Mouse (Mus musculus) adrenal gland, adult 2 months (tissue): Measurements from ENCODE around the gene Ankrd24. TPM values are rescaled to one million over a fixed set of nuclear protein-coding genes. Genes with fewer than 3 reads are reported as not detected.
"Not testable (repeated sequence)": the region's sequence is repeated elsewhere in the genome, so short reads cannot be mapped to it uniquely, and the experiment has no call there.

ENCODE experiments used
- DNase-seq: peaks from one replicate; pipeline ENCODE4 v3.0.0; 2021
- polyA plus RNA-seq: library from polyadenylated mRNA; depleted of rRNA; stranded (reverse); fragments of >200 nt; gene quantifications from 2 replicates; pipeline ENCODE4 v1.2.3, GENCODE M21; 2012; rRNA removed
- total RNA-seq, 2 experiments: library from RNA; stranded (reverse); gene quantifications; 2 replicates each; pipeline ENCODE4 v1.2.3; 2021

Ankrd24 gene
- total and polyA plus RNA-seq, 3 experiments, result 20.0 to 112 (median 23.7) TPM

- no peak for DNase-seq
Observed at GRCm38 (mm10) chr10:81644716-81645115, 16.4 kb downstream of the Ankrd24 start.

DNA sequence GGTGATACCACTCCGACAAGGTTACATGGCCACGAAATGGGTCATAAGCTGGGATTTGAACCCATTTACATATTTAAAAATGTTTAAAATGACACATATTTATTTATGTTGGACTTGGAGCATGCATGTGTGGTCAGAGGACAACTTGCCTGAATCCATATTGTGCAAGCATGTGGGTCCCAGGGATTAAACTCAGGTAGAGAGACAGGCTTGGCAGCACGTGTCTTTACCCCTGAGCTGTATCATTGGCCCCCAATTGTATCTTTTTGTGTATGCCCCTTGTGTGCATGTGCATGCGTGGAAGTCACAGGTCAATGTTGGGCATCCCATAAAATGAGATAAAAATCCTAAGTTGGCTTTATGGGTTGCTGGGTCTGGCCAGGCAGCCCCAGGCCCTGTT lies 17.1 kb downstream of the Ankrd24 start:
- DNase-seq, result no peak

GRCm38 (mm10) chr10:81646015-81646555 lies 17.7 kb downstream of the Ankrd24 start:
- DNase-seq, result peak; percentile 56

DNA sequence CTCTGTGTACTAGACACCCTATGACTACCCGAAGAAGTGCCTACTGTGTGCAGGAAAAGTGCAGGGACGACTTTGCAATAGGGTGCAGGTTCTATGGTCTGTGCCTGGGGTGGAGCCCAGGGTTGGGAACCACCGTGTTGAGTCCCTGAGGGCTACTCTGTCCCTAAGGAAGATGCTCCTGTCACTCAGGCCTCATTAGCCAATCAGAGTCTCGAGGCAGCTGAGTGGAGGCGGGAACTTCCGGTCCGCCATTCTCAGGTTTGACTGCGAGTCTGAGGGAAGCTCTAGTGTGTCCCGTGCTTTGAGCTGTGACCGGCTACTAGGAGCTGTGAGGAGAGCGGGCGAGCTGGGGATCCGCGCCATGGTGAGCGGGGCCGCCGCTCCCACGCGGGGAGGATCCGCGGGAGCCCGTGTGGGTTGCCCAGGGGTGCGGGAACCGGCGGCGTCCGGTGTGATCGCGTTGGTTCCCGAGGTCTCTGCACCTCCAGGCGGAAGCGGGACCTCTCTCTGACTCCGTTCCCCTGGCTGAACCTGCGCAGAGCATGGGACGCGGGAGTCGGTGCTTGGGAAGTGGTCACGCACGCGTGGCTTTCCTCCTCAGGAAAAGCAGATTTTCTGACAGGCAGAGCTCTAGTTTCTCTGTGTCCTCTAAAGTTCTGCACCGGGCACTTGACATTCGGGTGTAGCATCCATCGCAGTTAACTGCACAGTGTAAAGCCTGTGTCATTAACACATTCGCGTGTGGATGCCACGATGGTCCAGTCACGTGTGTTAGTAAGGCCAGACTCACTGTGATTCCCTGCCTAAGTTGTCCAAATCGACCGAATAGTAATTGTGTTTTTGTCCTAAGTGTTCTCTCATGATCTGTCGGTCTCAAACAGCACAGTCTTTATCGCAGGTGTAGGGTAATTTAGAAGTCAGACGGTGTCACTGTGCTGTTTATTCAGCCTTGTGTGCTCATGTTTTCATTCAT lies 20.7 kb downstream of the Ankrd24 start, which contains the start of gene Gm10778:
TSS of gene Gm10778 (plus strand) at position 257 of the 973 bp plus-strand sequence.
- peak; percentile 89 for DNase-seq

DNA sequence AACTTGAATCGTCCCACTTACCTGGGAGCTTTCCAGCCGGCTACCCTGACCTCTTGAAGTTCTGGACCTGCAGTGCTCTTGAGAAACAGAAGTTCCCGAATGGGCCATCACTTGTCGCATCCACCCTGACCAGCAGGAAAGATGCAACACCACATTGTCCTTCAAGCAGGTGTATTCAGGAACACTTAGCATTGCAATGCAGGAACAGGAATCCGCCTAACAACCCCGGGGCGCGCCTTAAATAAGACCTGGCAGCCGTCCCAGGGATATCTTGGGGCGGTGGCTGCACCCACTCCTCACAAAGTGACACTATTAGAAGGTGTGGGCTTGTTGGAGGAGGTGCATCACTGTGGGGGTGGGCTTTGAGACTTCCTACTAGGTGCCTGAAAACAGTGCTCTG lies 26.8 kb downstream of the Ankrd24 start:
- no peak for DNase-seq

DNA sequence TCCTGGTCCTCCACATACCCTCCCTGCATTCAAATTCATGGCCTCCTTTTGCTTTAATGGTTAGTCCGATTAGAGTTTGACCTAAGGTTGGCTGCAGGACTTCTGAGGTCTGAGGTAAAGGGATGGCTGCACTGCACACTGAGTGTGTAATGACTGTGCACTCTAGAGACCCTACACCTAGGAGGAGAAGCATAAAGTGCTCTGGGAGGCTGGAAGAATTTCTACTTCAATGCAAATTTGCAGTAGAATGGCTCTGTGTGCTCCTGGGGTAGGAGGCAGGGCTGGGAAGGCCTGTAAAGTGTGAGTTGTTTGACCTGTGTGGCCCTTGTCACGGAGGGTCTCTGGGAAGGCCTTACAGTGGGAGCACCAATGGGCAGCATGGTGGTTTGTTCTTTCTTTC lies 27.8 kb downstream of the Ankrd24 start:
- DNase-seq, result no peak

DNA sequence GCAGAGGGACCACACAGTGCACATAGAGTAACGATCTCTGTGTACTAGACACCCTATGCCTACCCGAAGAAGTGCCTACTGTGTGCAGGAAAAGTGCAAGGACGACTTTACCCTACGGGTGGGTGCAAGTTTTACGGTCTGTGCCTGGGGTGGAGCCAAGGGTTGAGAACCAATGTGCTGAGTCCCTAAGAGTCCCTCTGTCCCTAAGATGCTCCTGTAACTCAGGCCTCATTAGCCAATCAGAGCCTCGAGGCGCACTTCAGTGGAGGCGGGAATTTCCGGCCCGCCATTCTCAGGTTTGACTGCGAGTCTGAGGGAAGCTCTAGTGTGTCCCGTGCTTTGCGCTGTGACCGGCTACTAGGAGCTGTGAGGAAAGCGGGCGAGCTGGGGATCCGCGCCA lies 58.8 kb downstream of the Ankrd24 start:
- not testable (repeated sequence) for DNase-seq

Other genes starting within 250 kb of the Ankrd24 start
- 10 to 100 TPM; 39.6 to 54.3 TPM for gene Dohh, start 244.1 kb upstream of the Ankrd24 start, total RNA-seq
- 125 and 132 TPM in 2 replicates for gene Dohh, start 244.1 kb upstream of the Ankrd24 start, polyA plus RNA-seq
- 1 to 10 TPM; 1.8 to 2.5 TPM for gene Gm48551, start 244.1 kb upstream of the Ankrd24 start, total RNA-seq
- 2.9 and 6.7 TPM in 2 replicates for gene Gm48551, start 244.1 kb upstream of the Ankrd24 start, polyA plus RNA-seq
- gene Gm48552, start 239.5 kb upstream of the Ankrd24 start, total RNA-seq, result 1 to 10 TPM in 1 of 2 experiments, not detected in 1; 1.4 TPM
- gene Gm48552, start 239.5 kb upstream of the Ankrd24 start, polyA plus RNA-seq, result 2.5 and 4.4 TPM in 2 replicates
- gene Smim24, start 235.5 kb upstream of the Ankrd24 start, total RNA-seq, result 1 to 10 TPM; 1.4 to 1.6 TPM
- 4.5 and 5.4 TPM in 2 replicates for gene Smim24, start 235.5 kb upstream of the Ankrd24 start, polyA plus RNA-seq
- 100 to 1,000 TPM in 1 of 2 experiments, 10 to 100 TPM in 1; 80.8 to 126 TPM for gene Nfic, start 172.9 kb upstream of the Ankrd24 start, total RNA-seq
- gene Nfic, start 172.9 kb upstream of the Ankrd24 start, polyA plus RNA-seq, result 142 and 171 TPM in 2 replicates
- gene Celf5, start 145.8 kb upstream of the Ankrd24 start, total RNA-seq, result under 1 TPM; 0.55 to 0.78 TPM
- gene Celf5, start 145.8 kb upstream of the Ankrd24 start, polyA plus RNA-seq, result 1.4 and 2.2 TPM in 2 replicates
- 100 to 1,000 TPM; 111 to 123 TPM for gene Ncln, start 132.1 kb upstream of the Ankrd24 start, total RNA-seq
- gene Ncln, start 132.1 kb upstream of the Ankrd24 start, polyA plus RNA-seq, result 562 and 856 TPM in 2 replicates
- 1 to 10 TPM in 1 of 2 experiments, under 1 TPM in 1; 0.98 to 1.6 TPM for gene S1pr4, start 128.4 kb upstream of the Ankrd24 start, total RNA-seq
- gene S1pr4, start 128.4 kb upstream of the Ankrd24 start, polyA plus RNA-seq, result 3.5 and 3.6 TPM in 2 replicates
- 1 to 10 TPM; 1.1 to 2.2 TPM for gene Gna15, start 104.3 kb upstream of the Ankrd24 start, total RNA-seq
- 1.4 and 1.9 TPM in 2 replicates for gene Gna15, start 104.3 kb upstream of the Ankrd24 start, polyA plus RNA-seq
- 10 to 100 TPM; 76.6 to 86.0 TPM for gene Gna11, start 83.3 kb upstream of the Ankrd24 start, total RNA-seq
- gene Gna11, start 83.3 kb upstream of the Ankrd24 start, polyA plus RNA-seq, result 122 and 124 TPM in 2 replicates
- gene Aes, start 69.1 kb upstream of the Ankrd24 start, total RNA-seq, result 1,000 to 10,000 TPM; 1,028 to 1,195 TPM
- 3,784 and 4,442 TPM in 2 replicates for gene Aes, start 69.1 kb upstream of the Ankrd24 start, polyA plus RNA-seq
- 10 to 100 TPM; 50.4 to 51.0 TPM for gene Tle2, start 54.0 kb upstream of the Ankrd24 start, total RNA-seq
- 417 and 691 TPM in 2 replicates for gene Tle2, start 54.0 kb upstream of the Ankrd24 start, polyA plus RNA-seq
- gene Tle6, start 27.5 kb upstream of the Ankrd24 start, total RNA-seq, result 10 to 100 TPM; 24.0 to 59.6 TPM
- 49.5 and 90.8 TPM in 2 replicates for gene Tle6, start 27.5 kb upstream of the Ankrd24 start, polyA plus RNA-seq
- 1 to 10 TPM; 1.1 to 2.3 TPM for gene BC025920, start 22.3 kb upstream of the Ankrd24 start, total RNA-seq
- 0.26 and 0.59 TPM in 2 replicates for gene BC025920, start 22.3 kb upstream of the Ankrd24 start, polyA plus RNA-seq
- 10 to 100 TPM; 16.0 to 18.3 TPM for gene Sirt6, start 743 bp upstream of the Ankrd24 start, total RNA-seq
- gene Sirt6, start 743 bp upstream of the Ankrd24 start, polyA plus RNA-seq, result 52.3 and 59.9 TPM in 2 replicates
- gene Gm10778, start 20.5 kb downstream of the Ankrd24 start, total RNA-seq, result 1 to 10 TPM; 2.1 to 3.1 TPM
- 0.09 and 0.11 TPM in 2 replicates for gene Gm10778, start 20.5 kb downstream of the Ankrd24 start, polyA plus RNA-seq
- gene Zfp433, start 76.3 kb downstream of the Ankrd24 start, total RNA-seq, result 1 to 10 TPM; 5.4 to 6.8 TPM
- gene Zfp433, start 76.3 kb downstream of the Ankrd24 start, polyA plus RNA-seq, result not detected in 2 replicates
- 1 to 10 TPM; 1.3 to 2.9 TPM for gene Gm3055, start 142.6 kb downstream of the Ankrd24 start, total RNA-seq
- gene Gm3055, start 142.6 kb downstream of the Ankrd24 start, polyA plus RNA-seq, result 0.02 and 0.04 TPM in 2 replicates
- gene Gm4767, start 183.6 kb downstream of the Ankrd24 start, total RNA-seq, result 1 to 10 TPM in 1 of 2 experiments, under 1 TPM in 1; 0.72 to 2.7 TPM
- gene Gm4767, start 183.6 kb downstream of the Ankrd24 start, polyA plus RNA-seq, result not detected in 2 replicates
- gene Gm32687, start 235.4 kb downstream of the Ankrd24 start, total RNA-seq, result 1 to 10 TPM; 1.0 to 1.7 TPM
- gene Gm32687, start 235.4 kb downstream of the Ankrd24 start, polyA plus RNA-seq, result 0.07 and 0.10 TPM in 2 replicates